Mouse (Mus musculus) CH12.LX (cell line): Measurements from ENCODE around the gene Plekhb2. TPM values are rescaled to one million over a fixed set of nuclear protein-coding genes. Genes with fewer than 3 reads are reported as not detected.

Experiments
- DNase-seq: peaks from one replicate; pipeline ENCODE4 v3.0.0-alpha.2; 2013; ENCODE audit errors: extremely low read depth
- H3K27ac ChIP-seq: 2 replicates; pipeline ENCODE4 v1.5.1; 2012; ENCODE audit warnings: low read depth, mild to moderate bottlenecking, control low read depth, moderate library complexity; ENCODE audit not compliant: insufficient read depth
- H3K27me3 ChIP-seq: replicated peaks from 2 replicates; pipeline ENCODE3; 2012; ENCODE audit warnings: inconsistent platforms
- H3K36me3 ChIP-seq, 2 experiments: replicated peaks in 1 of 2; 2 replicates each; pipeline versions ENCODE3 to v1.6.1; 2012; ENCODE audit warnings: inconsistent platforms in 1 of 2, low read length in 1 of 2, mild to moderate bottlenecking in 1 of 2, mixed read lengths in 1 of 2, moderate library complexity in 1 of 2; ENCODE audit not compliant: control insufficient read depth in 1 of 2, insufficient read depth in 1 of 2
- H3K4me1 ChIP-seq, 2 experiments: 2 replicates each; pipeline ENCODE4 v1.6.1; 2012; ENCODE audit warnings: inconsistent platforms in 1 of 2, moderate library complexity in 1 of 2; ENCODE audit not compliant: insufficient read depth in 2 of 2, control insufficient read depth in 1 of 2
- H3K4me2 ChIP-seq: 2 replicates; pipeline ENCODE4 v1.6.1; 2012; ENCODE audit warnings: low read depth, mild to moderate bottlenecking, control low read depth; ENCODE audit not compliant: poor library complexity, insufficient read depth, severe bottlenecking
- H3K4me3 ChIP-seq, 3 experiments: fragments of 150-350 bp in 1 of 3; sonication (generic) in 1 of 3; replicated peaks in 1 of 3; 2 replicates each; pipeline versions ENCODE3 to v1.5.1; 2011 to 2012; ENCODE audit warnings: low read depth in 2 of 3, low read length in 2 of 3, mild to moderate bottlenecking in 2 of 3, moderate library complexity in 2 of 3, control low read depth in 1 of 3, improper control_type of control experiment in 1 of 3, inconsistent platforms in 1 of 3, mixed read lengths in 1 of 3; ENCODE audit not compliant: poor library complexity in 1 of 3
- H3K79me2 ChIP-seq: replicated peaks from 2 replicates; pipeline ENCODE4 v1.6.1; 2012; ENCODE audit warnings: mild to moderate bottlenecking, moderate library complexity; ENCODE audit not compliant: control insufficient read depth, poor library complexity, insufficient read depth, severe bottlenecking; ENCODE audit errors: extremely low read depth
- H3K9ac ChIP-seq: 2 replicates; pipeline ENCODE4 v1.6.1; 2012; ENCODE audit warnings: low read depth, mild to moderate bottlenecking, control low read depth, moderate library complexity; ENCODE audit not compliant: insufficient read depth
- H3K9me3 ChIP-seq: replicated peaks from 2 replicates; pipeline ENCODE3; 2012; ENCODE audit warnings: low read length, inconsistent platforms, mixed read lengths
- BHLHE40 ChIP-seq: IDR thresholded peaks from 2 replicates; pipeline ENCODE4 v1.6.1; 2011; ENCODE audit warnings: mild to moderate bottlenecking, low read depth, low read length, improper control_type of control experiment
- CHD2 ChIP-seq: IDR thresholded peaks from 2 replicates; pipeline ENCODE4 v1.6.1; 2011; ENCODE audit warnings: low read length, improper control_type of control experiment
- CTCF ChIP-seq, 2 experiments: IDR thresholded peaks in 1 of 2; conservative IDR thresholded peaks in 1 of 2; 2 replicates each; pipeline ENCODE4 v1.5.1; 2011 to 2012; ENCODE audit warnings: low read depth in 2 of 2, low read length in 2 of 2, improper control_type of control experiment in 1 of 2, inconsistent platforms in 1 of 2, mild to moderate bottlenecking in 1 of 2, moderate library complexity in 1 of 2
- E2F4 ChIP-seq: IDR thresholded peaks from 2 replicates; pipeline ENCODE4 v1.6.1; 2011; ENCODE audit warnings: low read depth, low read length, improper control_type of control experiment; ENCODE audit not compliant: insufficient replicate concordance
- ETS1 ChIP-seq: conservative IDR thresholded peaks from 2 replicates; pipeline ENCODE4 v1.6.1; 2012; ENCODE audit warnings: low read depth, mild to moderate bottlenecking, inconsistent platforms, low read length, improper control_type of control experiment, moderate library complexity
- GABPA ChIP-seq: IDR thresholded peaks from 2 replicates; pipeline ENCODE4 v1.6.1; 2012; ENCODE audit warnings: low read depth, low read length, improper control_type of control experiment, inconsistent platforms; ENCODE audit not compliant: insufficient replicate concordance
- IRF4 ChIP-seq: IDR thresholded peaks from 2 replicates; pipeline ENCODE4 v1.6.1; 2014; ENCODE audit warnings: low read depth, mild to moderate bottlenecking, inconsistent platforms, low read length, improper control_type of control experiment
- JUN ChIP-seq: IDR thresholded peaks from 2 replicates; pipeline ENCODE4 v1.6.1; 2011; ENCODE audit warnings: low read depth, mild to moderate bottlenecking, low read length, improper control_type of control experiment, moderate library complexity; ENCODE audit not compliant: insufficient read depth
- JUND ChIP-seq: conservative IDR thresholded peaks from 2 replicates; pipeline ENCODE4 v1.6.1; 2011; ENCODE audit warnings: low read depth, low read length, improper control_type of control experiment
- MAFK ChIP-seq: IDR thresholded peaks from 2 replicates; pipeline ENCODE4 v1.6.1; 2011; ENCODE audit warnings: low read length, improper control_type of control experiment; ENCODE audit not compliant: insufficient replicate concordance
- MAZ ChIP-seq: IDR thresholded peaks from 2 replicates; pipeline ENCODE4 v1.6.1; 2012; ENCODE audit warnings: low read depth, mild to moderate bottlenecking, inconsistent platforms, low read length, improper control_type of control experiment, moderate library complexity
- MEF2A ChIP-seq: IDR thresholded peaks from 2 replicates; pipeline ENCODE4 v1.6.1; 2014; ENCODE audit warnings: low read depth, mild to moderate bottlenecking, inconsistent platforms, low read length, improper control_type of control experiment, borderline replicate concordance
- MXI1 ChIP-seq: IDR thresholded peaks from 2 replicates; pipeline ENCODE4 v1.6.1; 2011; ENCODE audit warnings: mild to moderate bottlenecking, low read depth, low read length, improper control_type of control experiment
- NRF1 ChIP-seq: IDR thresholded peaks from 2 replicates; pipeline ENCODE4 v1.6.1; 2014; ENCODE audit warnings: low read depth, mild to moderate bottlenecking, inconsistent platforms, low read length, improper control_type of control experiment, moderate library complexity
- POLR2AphosphoS2 ChIP-seq: IDR thresholded peaks from 2 replicates; pipeline ENCODE4 v1.6.1; 2011; ENCODE audit warnings: low read depth, low read length, improper control_type of control experiment
- RAD21 ChIP-seq: IDR thresholded peaks from 2 replicates; pipeline ENCODE4 v1.6.1; 2011; ENCODE audit warnings: low read depth, mild to moderate bottlenecking, low read length, improper control_type of control experiment, moderate library complexity
- SIN3A ChIP-seq: IDR thresholded peaks from 2 replicates; pipeline ENCODE4 v1.6.1; 2012; ENCODE audit warnings: low read length, improper control_type of control experiment, inconsistent platforms
- ZMIZ1 ChIP-seq: IDR thresholded peaks from 2 replicates; pipeline ENCODE4 v1.6.1; 2012; ENCODE audit warnings: low read depth, mild to moderate bottlenecking, inconsistent platforms, low read length, improper control_type of control experiment
- ZNF384 ChIP-seq: IDR thresholded peaks from 2 replicates; pipeline ENCODE4 v1.6.1; 2012; ENCODE audit warnings: low read depth, low read length, improper control_type of control experiment, inconsistent platforms
- dilution Hi-C: fragments of 300-500 bp; cut with MboI; formaldehyde crosslinking; loops from 2 replicates; pipeline ENCODE4 v1.14.3; 2020; ENCODE audit warnings: low sequenced_read_pairs; ENCODE audit not compliant: extremely low pct_unique_long_range_greater_than_20kb, extremely low pct_ligation_motif_present
- in situ Hi-C: fragments of 300-500 bp; cut with MboI; formaldehyde crosslinking; loops from 3 replicates; pipeline ENCODE4 v1.14.3; 2019; ENCODE audit warnings: low sequenced_read_pairs, low pct_ligation_motif_present, low pct_unique_long_range_greater_than_20kb, mixed read lengths
- polyA plus RNA-seq: library from polyadenylated mRNA; unstranded; fragments of >175 nt; gene quantifications from 2 replicates; pipeline ENCODE4 v1.2.1, GENCODE M21; 2012; ENCODE audit warnings: low read depth; ENCODE audit not compliant: insufficient read length
- total RNA-seq, 2 experiments: library from RNA; depleted of rRNA; stranded (reverse); fragments of 300-350 nt in 1 of 2; fragments of >200 nt in 1 of 2; gene quantifications; 2 replicates each; pipeline ENCODE4 v1.2.3; 2012 to 2014

Plekhb2 gene
- total and polyA plus RNA-seq, 3 experiments = 21.0 to 44.8 (median 23.8) TPM

DNA sequence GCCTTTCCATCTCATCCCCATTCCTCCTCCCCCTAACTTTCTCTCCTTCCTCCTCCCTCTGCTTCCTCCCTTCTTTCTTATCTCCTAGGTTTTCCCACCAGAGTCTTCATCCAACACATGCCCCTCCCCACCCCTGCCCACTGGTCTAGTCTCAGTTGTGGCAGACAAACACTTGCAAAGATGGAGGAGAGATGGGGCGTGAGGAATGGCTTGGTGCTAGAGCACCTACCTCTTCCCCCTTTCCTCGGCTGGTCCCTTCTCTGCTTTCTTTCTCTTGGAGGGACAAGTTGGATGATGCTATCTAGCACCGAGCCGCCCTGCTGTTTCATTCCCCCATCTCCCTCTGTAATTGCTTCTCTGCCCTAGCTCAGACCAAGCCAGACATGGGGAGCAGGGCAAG is 43.6 kb downstream of the Plekhb2 start:
- Histone ChIP-seq H3K4me3 (no peak overlapping the region), H3K27me3 (peaks cover 31% of the 10 kb centered on the region), H3K4me2 (no peak overlapping the region), H3K27ac (no peak overlapping the region), H3K4me1 (no peaks in the 10 kb centered on the region), H3K36me3 (no peaks in the 10 kb centered on the region), H3K9ac (no peak overlapping the region), H3K79me2 (no peaks in the 10 kb centered on the region), H3K9me3 (no peaks in the 10 kb centered on the region)
- in situ Hi-C loops = loop anchor here (25.0 kb wide), 1 partner anchor 369 kb away; no protein-coding TSS in a partner anchor
- dilution Hi-C loops = no loop called here
- no peak for DNase-seq
- TF ChIP-seq SIN3A (no peak), IRF4 (no peak), JUN (no peak), GABPA (no peak), POLR2AphosphoS2 (no peak), BHLHE40 (no peak), MEF2A (no peak), CHD2 (no peak), ETS1 (no peak), E2F4 (no peak), RAD21 (no peak), MAFK (no peak), JUND (no peak), MXI1 (no peak), NRF1 (no peak), ZNF384 (no peak), MAZ (no peak), ZMIZ1 (no peak)
- TF ChIP-seq, all 38 proteins: peak for 0

DNA sequence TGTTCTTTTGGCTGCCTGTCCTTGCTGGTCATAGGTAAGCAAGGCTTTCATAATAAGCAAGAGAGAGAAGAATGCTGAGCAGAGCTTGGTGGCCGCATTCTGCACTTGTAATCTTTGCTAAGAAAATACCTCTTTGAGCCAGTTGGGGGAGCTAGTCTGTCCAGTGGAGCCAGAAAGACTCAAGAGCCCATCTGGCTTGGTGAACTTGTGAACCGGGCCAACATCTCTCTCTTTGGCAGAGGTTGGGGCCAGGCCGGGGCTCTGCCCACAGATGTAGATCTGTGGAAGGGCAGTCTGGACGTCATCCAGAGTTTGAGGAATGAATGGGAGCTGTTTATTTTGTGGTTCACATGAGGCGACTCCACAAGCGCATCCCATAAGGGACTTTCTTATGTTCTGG is 44.1 kb downstream of the Plekhb2 start:
- Histone ChIP-seq H3K9ac (no peak overlapping the region), H3K4me2 (no peak overlapping the region), H3K4me3 (no peak overlapping the region), H3K79me2 (no peaks in the 10 kb centered on the region), H3K27me3 (peaks cover 31% of the 10 kb centered on the region), H3K9me3 (no peaks in the 10 kb centered on the region), H3K27ac (no peak overlapping the region), H3K36me3 (no peaks in the 10 kb centered on the region), H3K4me1 (no peaks in the 10 kb centered on the region)
- dilution Hi-C loops (no loop called here), in situ Hi-C loops (loop anchor here (25.0 kb wide), 1 partner anchor 368 kb away; no protein-coding TSS in a partner anchor)
- no peak for TF ChIP-seq ETS1
- TF ChIP-seq ZMIZ1 = no peak
- peak in 1 of 2 experiments; percentile 58; a peak in 2 of 4 replicates for TF ChIP-seq CTCF (conservative IDR thresholded peaks at IDR 0.05 in 1 of 2, IDR thresholded peaks at IDR 0.05 in 1 of 2; ENCODE audit: low read depth in 2 of 2, low read length in 2 of 2)
- TF ChIP-seq, all 38 proteins: peak for 1
- DNase-seq = peak; percentile 7
